9 mouse cellular contexts compared by ENCODE assay signal in genomic region chr17:12168536-12168935, GRCm38 (mm10). TPM values are rescaled to one million over a fixed set of nuclear protein-coding genes. Genes with fewer than 3 reads are reported as not detected.
A peak's percentile ranks its signal among the peaks of the same experiment; 100 is the strongest.
DNase-seq lines count a peak whose midpoint lies in the region; ATAC-seq and TF ChIP-seq lines count a peak whose summit lies in the region.
"Had no signal": no experiment of that assay in that cellular context is flagged by ENCODE, and none has a peak within 500 bp of the region (broad histone marks: within the 10 kb centered on the region; RNA-seq: fewer than 3 reads in every experiment).

No protein-coding gene starts in this region.

- peak; percentile 28 to 74 for DNase-seq in urinary bladder, adult 18-20 months (ENCODE audit: low spot score in 2 of 2)
- no peak for DNase-seq in urinary bladder, postnatal 10 days (ENCODE audit: low spot score)
- DNase-seq in forebrain, postnatal 0 days, result peak; percentile 76
- DNase-seq in heart, postnatal 4 days, result peak; percentile 70
- DNase-seq in layer of hippocampus, postnatal 10 days (ENCODE audit: low spot score in 2 of 2), result peak; percentile 54 to 66
- peak; percentile 94 for DNase-seq in lung, postnatal 10 days
- peak; percentile 90 for DNase-seq in telencephalon, adult 2 months (ENCODE audit: low read depth, low spot score)
- no peak for DNase-seq in thymus, adult 2 months

- H3K9me3 ChIP-seq in forebrain, postnatal 0 days (ENCODE audit: low read length), result no peaks in the 10 kb centered on the region

- peaks cover 5% of the 10 kb centered on the region; the same call in 1 of the 2 replicates for H3K4me1 ChIP-seq in forebrain, postnatal 0 days (ENCODE audit: insufficient read depth)
- peaks cover 11% of the 10 kb centered on the region for H3K4me1 ChIP-seq in thymus, adult 2 months (replicated peaks; ENCODE audit: control insufficient read depth, insufficient read depth, low read length)

- no peak overlapping the region for H3K27ac ChIP-seq in forebrain, postnatal 0 days (ENCODE audit: low read depth, low read length)
- H3K27ac ChIP-seq in thymus, adult 2 months (ENCODE audit: control insufficient read depth, insufficient read depth, low read length), result no peak overlapping the region
- H3K27ac ChIP-seq: macrophage had no signal

- TF ChIP-seq POLR2A in thymus, adult 2 months (IDR thresholded peaks at IDR 0.05; ENCODE audit: control insufficient read depth, extremely low read depth, insufficient read depth, low read length, poor library complexity), result no peak

- no peak overlapping the region for H3K9ac ChIP-seq in forebrain, postnatal 0 days

- peak; percentile 87 for ATAC-seq in forebrain, postnatal 0 days

- no peaks in the 10 kb centered on the region; the same call in 1 of the 2 replicates for H3K36me3 ChIP-seq in forebrain, postnatal 0 days (ENCODE audit: insufficient read depth)
- no peaks in the 10 kb centered on the region for H3K36me3 ChIP-seq in thymus, adult 2 months (ENCODE audit: control insufficient read depth, insufficient read depth, low read length)

- H3K4me2 ChIP-seq in forebrain, postnatal 0 days (ENCODE audit: low read depth), result no peak overlapping the region

- 7% methylated on average over 10 of the region's 10 CpGs for WGBS in forebrain, postnatal 0 days
- WGBS in thymus, adult 2 months, result 86% methylated on average over 10 of the region's 10 CpGs

- H3K27me3 ChIP-seq in forebrain, postnatal 0 days (ENCODE audit: insufficient read depth, low read length), result no peaks in the 10 kb centered on the region
- H3K27me3 ChIP-seq in thymus, adult 2 months (ENCODE audit: control insufficient read depth, insufficient read depth, low read length), result no peaks in the 10 kb centered on the region

- no peak overlapping the region for H3K4me3 ChIP-seq in forebrain, postnatal 0 days (ENCODE audit: low read depth, low read length)
- H3K4me3 ChIP-seq in thymus, adult 2 months (ENCODE audit: control insufficient read depth, insufficient read depth, low read length), result no peak overlapping the region

- TF ChIP-seq CTCF in forebrain, postnatal 0 days (IDR thresholded peaks at IDR 0.05; ENCODE audit: low read depth), result no peak
- TF ChIP-seq CTCF in thymus, adult 2 months (IDR thresholded peaks at IDR 0.05; ENCODE audit: borderline replicate concordance, control insufficient read depth, extremely low read depth, insufficient read depth, low read length, poor library complexity), result no peak

RNA-seq across cellular contexts. Expression of gene Agpat4, which starts 50.0 kb away (rescaled TPM):
- 44.8 and 52.9 TPM in 2 replicates for total RNA-seq in forebrain, postnatal 0 days (2014; rRNA removed)
- 23.3 and 53.5 TPM in 2 replicates for polyA plus RNA-seq in forebrain, postnatal 0 days (2015; fragmentation: Nextera tagmentation; extraction: Ambion mirVana)
- 1 to 10 TPM; 7.8 to 8.9 TPM for total RNA-seq in heart, postnatal 4 days (2021)
- 10 to 100 TPM; 62.8 to 65.0 TPM for total RNA-seq in layer of hippocampus, postnatal 10 days (2021)
- 11.5 and 11.8 TPM in 2 replicates for polyA plus RNA-seq in thymus, adult 2 months (2012; rRNA removed)

Comparison
In these comparisons a context has a peak if more than half of its experiments do, and no peak if none do; other contexts are left out.
1. DNase-seq: peak in urinary bladder, adult 18-20 months (2 of 2), forebrain, postnatal 0 days (single experiment), heart, postnatal 4 days (single experiment), layer of hippocampus, postnatal 10 days (2 of 2), lung, postnatal 10 days (single experiment) and telencephalon, adult 2 months (single experiment); none in urinary bladder, postnatal 10 days (single experiment) and thymus, adult 2 months (single experiment).